Mouse (Mus musculus): Measurements from ENCODE around the gene Il12rb1. TPM values are rescaled to one million over a fixed set of nuclear protein-coding genes. Genes with fewer than 3 reads are reported as not detected.
A peak's percentile ranks its signal among the peaks of the same experiment; 100 is the strongest.

Gene Il12rb1
- polyA plus RNA-seq, 1 experiment from 2014 or later: 0.35 TPM

- Histone ChIP-seq H3K4me3 (ENCODE audit: low read depth, low read length) (peak overlapping the region; percentile 84), H3K36me3 (ENCODE audit: control insufficient read depth, insufficient read depth) (peaks cover 3% of the 10 kb centered on the region; the same call in 1 of the 2 replicates), H3K4me1 (ENCODE audit: control insufficient read depth, low read depth, low read length) (peaks cover 57% of the 10 kb centered on the region), H3K9ac (ENCODE audit: low read depth, low read length) (peak overlapping the region; percentile 78), H3K27ac (ENCODE audit: low read length) (peak overlapping the region; percentile 81), H3K4me2 (ENCODE audit: low read depth, low read length) (peak overlapping the region; percentile 82), H3K9me3 (replicated peaks; ENCODE audit: control insufficient read depth, low read length) (no peaks in the 10 kb centered on the region), H3K27me3 (ENCODE audit: control insufficient read depth, insufficient read depth, low read depth, low read length) (peaks cover 45% of the 10 kb centered on the region)
- WGBS (ENCODE audit: insufficient replicate concordance): under 1% methylated on average over 46 of the region's 46 CpGs
- peak; percentile 96 for ATAC-seq (ENCODE audit: low read depth)
Observed at GRCm38 (mm10) chr8:70865350-70866000, 57.2 kb downstream of the Il12rb1 start.

GRCm38 (mm10) chr8:70866001-70866520, 57.8 kb downstream of the Il12rb1 start:
- peaks cover 57% of the 10 kb centered on the region for H3K4me1 ChIP-seq (ENCODE audit: control insufficient read depth, low read depth, low read length)
- peak; percentile 1; the same call in 1 of the 2 replicates for ATAC-seq (ENCODE audit: low read depth)
- peak overlapping the region; percentile 82 for H3K4me2 ChIP-seq (ENCODE audit: low read depth, low read length)
- peak overlapping the region; percentile 84 for H3K4me3 ChIP-seq (ENCODE audit: low read depth, low read length)
- WGBS (ENCODE audit: insufficient replicate concordance): 9% methylated on average over 12 of the region's 12 CpGs
- H3K36me3 ChIP-seq (ENCODE audit: control insufficient read depth, insufficient read depth): peaks cover 3% of the 10 kb centered on the region; the same call in 1 of the 2 replicates
- H3K27me3 ChIP-seq (ENCODE audit: control insufficient read depth, insufficient read depth, low read depth, low read length): peaks cover 42% of the 10 kb centered on the region
- peak overlapping the region; percentile 81 for H3K27ac ChIP-seq (ENCODE audit: low read length)
- H3K9ac ChIP-seq (ENCODE audit: low read depth, low read length): peak overlapping the region; percentile 40
- no peaks in the 10 kb centered on the region for H3K9me3 ChIP-seq (replicated peaks; ENCODE audit: control insufficient read depth, low read length)

- H3K27me3 ChIP-seq (ENCODE audit: control insufficient read depth, insufficient read depth, low read depth, low read length): peaks cover 38% of the 10 kb centered on the region
- peaks cover 62% of the 10 kb centered on the region for H3K4me1 ChIP-seq (ENCODE audit: control insufficient read depth, low read depth, low read length)
- WGBS (ENCODE audit: insufficient replicate concordance): 74% methylated on average over 7 of the region's 7 CpGs
- peak overlapping the region; percentile 81; the same call in 1 of the 2 replicates for H3K27ac ChIP-seq (ENCODE audit: low read length)
- H3K36me3 ChIP-seq (ENCODE audit: control insufficient read depth, insufficient read depth): peaks cover 3% of the 10 kb centered on the region; the same call in 1 of the 2 replicates
- H3K9ac ChIP-seq (ENCODE audit: low read depth, low read length): no peak overlapping the region
- H3K4me3 ChIP-seq (ENCODE audit: low read depth, low read length): no peak overlapping the region; the same call in none of the 2 replicates
- H3K9me3 ChIP-seq (replicated peaks; ENCODE audit: control insufficient read depth, low read length): no peaks in the 10 kb centered on the region
- peak overlapping the region; percentile 82 for H3K4me2 ChIP-seq (ENCODE audit: low read depth, low read length)
- no peak for ATAC-seq (ENCODE audit: low read depth)
Observed at GRCm38 (mm10) chr8:70866566-70866965, 58.3 kb downstream of the Il12rb1 start.

- peak overlapping the region; percentile 32; the same call in 1 of the 2 replicates for H3K9ac ChIP-seq (ENCODE audit: low read depth, low read length)
- peak; percentile 9; the same call in 1 of the 2 replicates for ATAC-seq (ENCODE audit: low read depth)
- no peaks in the 10 kb centered on the region for H3K9me3 ChIP-seq (replicated peaks; ENCODE audit: control insufficient read depth, low read length)
- peak overlapping the region; percentile 52 for H3K4me2 ChIP-seq (ENCODE audit: low read depth, low read length)
- 28% methylated on average over 40 of the region's 40 CpGs for WGBS (ENCODE audit: insufficient replicate concordance)
- H3K4me3 ChIP-seq (ENCODE audit: low read depth, low read length): peak overlapping the region; percentile 41
- H3K27me3 ChIP-seq (ENCODE audit: control insufficient read depth, insufficient read depth, low read depth, low read length): peaks cover 17% of the 10 kb centered on the region
- H3K36me3 ChIP-seq (ENCODE audit: control insufficient read depth, insufficient read depth): peaks cover 3% of the 10 kb centered on the region; the same call in 1 of the 2 replicates
- H3K4me1 ChIP-seq (ENCODE audit: control insufficient read depth, low read depth, low read length): peaks cover 60% of the 10 kb centered on the region
- H3K27ac ChIP-seq (ENCODE audit: low read length): no peak overlapping the region
Observed at GRCm38 (mm10) chr8:70868559-70869198, 60.4 kb downstream of the Il12rb1 start.

- H3K36me3 ChIP-seq (ENCODE audit: control insufficient read depth, insufficient read depth): peaks cover 3% of the 10 kb centered on the region; the same call in 1 of the 2 replicates
- H3K9me3 ChIP-seq (replicated peaks; ENCODE audit: control insufficient read depth, low read length): no peaks in the 10 kb centered on the region
- H3K4me3 ChIP-seq (ENCODE audit: low read depth, low read length): peak overlapping the region; percentile 41; the same call in 1 of the 2 replicates
- no peak for ATAC-seq (ENCODE audit: low read depth)
- H3K27ac ChIP-seq (ENCODE audit: low read length): no peak overlapping the region
- peaks cover 12% of the 10 kb centered on the region for H3K27me3 ChIP-seq (ENCODE audit: control insufficient read depth, insufficient read depth, low read depth, low read length)
- H3K9ac ChIP-seq (ENCODE audit: low read depth, low read length): no peak overlapping the region
- H3K4me2 ChIP-seq (ENCODE audit: low read depth, low read length): peak overlapping the region; percentile 52
- 47% methylated on average over 5 of the region's 5 CpGs for WGBS (ENCODE audit: insufficient replicate concordance)
- peaks cover 59% of the 10 kb centered on the region for H3K4me1 ChIP-seq (ENCODE audit: control insufficient read depth, low read depth, low read length)
Observed at GRCm38 (mm10) chr8:70869199-70869571, 60.9 kb downstream of the Il12rb1 start.

GRCm38 (mm10) chr8:70869601-70870041, 61.4 kb downstream of the Il12rb1 start:
- Histone ChIP-seq H3K9ac (ENCODE audit: low read depth, low read length) (no peak overlapping the region), H3K4me1 (ENCODE audit: control insufficient read depth, low read depth, low read length) (peaks cover 54% of the 10 kb centered on the region), H3K36me3 (ENCODE audit: control insufficient read depth, insufficient read depth) (peaks cover 3% of the 10 kb centered on the region; the same call in 1 of the 2 replicates), H3K4me3 (ENCODE audit: low read depth, low read length) (no peak overlapping the region), H3K9me3 (replicated peaks; ENCODE audit: control insufficient read depth, low read length) (no peaks in the 10 kb centered on the region), H3K4me2 (ENCODE audit: low read depth, low read length) (no peak overlapping the region), H3K27ac (ENCODE audit: low read length) (no peak overlapping the region), H3K27me3 (ENCODE audit: control insufficient read depth, insufficient read depth, low read depth, low read length) (peaks cover 8% of the 10 kb centered on the region)
- ATAC-seq (ENCODE audit: low read depth): no peak
- 51% methylated on average over 16 of the region's 16 CpGs for WGBS (ENCODE audit: insufficient replicate concordance)

Small RNA genes within 50 kb of the gene (microRNA-seq; reads per million reads assigned to microRNA genes)
- gene Mir7240: not detected

Other genes starting within 250 kb of the Il12rb1 start
- 35.0 and 38.0 TPM in 2 replicates for gene Isyna1, start 214.1 kb upstream of the Il12rb1 start, polyA plus RNA-seq (2015; fragmentation: Nextera tagmentation; extraction: Ambion mirVana)
- gene Ssbp4, start 199.6 kb upstream of the Il12rb1 start, polyA plus RNA-seq (2015; fragmentation: Nextera tagmentation; extraction: Ambion mirVana): 25.1 and 32.3 TPM in 2 replicates
- 7.5 and 9.0 TPM in 2 replicates for gene Lrrc25, start 192.3 kb upstream of the Il12rb1 start, polyA plus RNA-seq (2015; fragmentation: Nextera tagmentation; extraction: Ambion mirVana)
- gene Gdf15, start 176.0 kb upstream of the Il12rb1 start, polyA plus RNA-seq (2015; fragmentation: Nextera tagmentation; extraction: Ambion mirVana): 2.7 and 3.1 TPM in 2 replicates
- 18.9 and 20.5 TPM in 2 replicates for gene Pgpep1, start 148.1 kb upstream of the Il12rb1 start, polyA plus RNA-seq (2015; fragmentation: Nextera tagmentation; extraction: Ambion mirVana)
- gene Lsm4, start 135.2 kb upstream of the Il12rb1 start, polyA plus RNA-seq (2015; fragmentation: Nextera tagmentation; extraction: Ambion mirVana): 104 and 113 TPM in 2 replicates
- 12.3 and 17.5 TPM in 2 replicates for gene Jund, start 109.5 kb upstream of the Il12rb1 start, polyA plus RNA-seq (2015; fragmentation: Nextera tagmentation; extraction: Ambion mirVana)
- gene Iqcn, start 105.0 kb upstream of the Il12rb1 start, polyA plus RNA-seq (2015; fragmentation: Nextera tagmentation; extraction: Ambion mirVana): 0.02 TPM in 1 of 2 replicates, not detected in the other
- 0.40 and 0.47 TPM in 2 replicates for gene Gm3336, start 89.9 kb upstream of the Il12rb1 start, polyA plus RNA-seq (2015; fragmentation: Nextera tagmentation; extraction: Ambion mirVana)
- gene Pde4c, start 84.7 kb upstream of the Il12rb1 start, polyA plus RNA-seq (2015; fragmentation: Nextera tagmentation; extraction: Ambion mirVana): 1.5 and 2.2 TPM in 2 replicates
- gene Rab3a, start 53.8 kb upstream of the Il12rb1 start, polyA plus RNA-seq (2015; fragmentation: Nextera tagmentation; extraction: Ambion mirVana): 2.2 and 3.4 TPM in 2 replicates
- 31.4 and 32.1 TPM in 2 replicates for gene Mpv17l2, start 47.5 kb upstream of the Il12rb1 start, polyA plus RNA-seq (2015; fragmentation: Nextera tagmentation; extraction: Ambion mirVana)
- gene Pik3r2, start 31.7 kb upstream of the Il12rb1 start, polyA plus RNA-seq (2015; fragmentation: Nextera tagmentation; extraction: Ambion mirVana): 12.2 and 13.9 TPM in 2 replicates
- gene Mast3, start 3.4 kb upstream of the Il12rb1 start, polyA plus RNA-seq (2015; fragmentation: Nextera tagmentation; extraction: Ambion mirVana): 7.5 and 9.0 TPM in 2 replicates
- gene Arrdc2, start 31.3 kb downstream of the Il12rb1 start, polyA plus RNA-seq (2015; fragmentation: Nextera tagmentation; extraction: Ambion mirVana): 11.6 and 13.5 TPM in 2 replicates
- gene Kcnn1, start 54.8 kb downstream of the Il12rb1 start, polyA plus RNA-seq (2015; fragmentation: Nextera tagmentation; extraction: Ambion mirVana): 0.20 and 0.46 TPM in 2 replicates
- gene Ccdc124, start 65.5 kb downstream of the Il12rb1 start, polyA plus RNA-seq (2015; fragmentation: Nextera tagmentation; extraction: Ambion mirVana): 42.5 and 43.1 TPM in 2 replicates
- 0.11 TPM in 1 of 2 replicates, not detected in the other for gene Slc5a5, start 84.3 kb downstream of the Il12rb1 start, polyA plus RNA-seq (2015; fragmentation: Nextera tagmentation; extraction: Ambion mirVana)
- gene Rpl18a, start 89.0 kb downstream of the Il12rb1 start, polyA plus RNA-seq (2015; fragmentation: Nextera tagmentation; extraction: Ambion mirVana): 2,028 and 2,149 TPM in 2 replicates
- 12.1 and 14.4 TPM in 2 replicates for gene Map1s, start 97.5 kb downstream of the Il12rb1 start, polyA plus RNA-seq (2015; fragmentation: Nextera tagmentation; extraction: Ambion mirVana)

Data from liver, embryonic 16.5 days (tissue).